Mouse (Mus musculus) bone marrow, adult 2 months (tissue): Measurements from ENCODE around the gene Asb16.

Experiments
- CTCF ChIP-seq: fragments of 200-500 bp; IDR thresholded peaks from 2 replicates; pipeline ENCODE4 v1.5.1; 2011; ENCODE audit warnings: low read length, control low read depth; ENCODE audit not compliant: control insufficient read depth, insufficient read depth
- POLR2A ChIP-seq: fragments of 200-500 bp; IDR thresholded peaks from 2 replicates; pipeline ENCODE4 v1.6.1; 2011; ENCODE audit warnings: low read depth, mild to moderate bottlenecking, control low read depth, low read length, borderline replicate concordance; ENCODE audit not compliant: control insufficient read depth

DNA sequence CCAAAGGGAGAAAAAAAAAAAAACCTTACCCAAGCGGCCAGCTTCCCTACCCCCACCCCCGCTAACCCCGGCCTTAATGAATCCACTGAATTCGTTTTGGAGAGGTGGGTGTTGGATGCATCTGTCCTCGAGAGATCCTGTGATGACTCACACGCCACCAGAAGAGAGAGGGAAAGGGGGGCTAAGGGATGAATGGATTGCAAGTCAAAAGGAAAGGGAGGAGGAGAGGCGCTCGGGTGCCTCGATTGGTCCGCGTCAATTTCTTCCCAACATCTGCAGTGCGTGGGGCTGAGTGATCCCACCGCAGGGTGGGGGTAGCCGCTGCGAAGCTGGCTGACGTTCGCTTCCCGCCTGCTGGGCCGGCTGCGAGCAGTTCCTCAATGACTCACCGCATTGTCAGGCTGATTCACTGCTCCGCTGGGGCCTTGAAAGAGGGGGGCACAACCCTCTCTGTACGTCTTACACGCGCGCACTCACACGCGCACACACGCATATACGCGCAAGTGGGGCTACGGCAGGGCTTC, 23.6 kb upstream of the Asb16 start:
- TF ChIP-seq CTCF, result no peak
- no peak for TF ChIP-seq POLR2A
